Mouse (Mus musculus) fat pad, adult 2 months (tissue): Measurements from ENCODE around the gene Clec1a.
"Not testable (repeated sequence)": the region's sequence is repeated elsewhere in the genome, so short reads cannot be mapped to it uniquely, and the experiment has no call there.

Experiments
- DNase-seq: peaks from one replicate; pipeline ENCODE4 v3.0.0-alpha.2; 2011; ENCODE audit warnings: low read depth, low spot score; ENCODE audit errors: extremely low read depth

Clec1a gene

DNA sequence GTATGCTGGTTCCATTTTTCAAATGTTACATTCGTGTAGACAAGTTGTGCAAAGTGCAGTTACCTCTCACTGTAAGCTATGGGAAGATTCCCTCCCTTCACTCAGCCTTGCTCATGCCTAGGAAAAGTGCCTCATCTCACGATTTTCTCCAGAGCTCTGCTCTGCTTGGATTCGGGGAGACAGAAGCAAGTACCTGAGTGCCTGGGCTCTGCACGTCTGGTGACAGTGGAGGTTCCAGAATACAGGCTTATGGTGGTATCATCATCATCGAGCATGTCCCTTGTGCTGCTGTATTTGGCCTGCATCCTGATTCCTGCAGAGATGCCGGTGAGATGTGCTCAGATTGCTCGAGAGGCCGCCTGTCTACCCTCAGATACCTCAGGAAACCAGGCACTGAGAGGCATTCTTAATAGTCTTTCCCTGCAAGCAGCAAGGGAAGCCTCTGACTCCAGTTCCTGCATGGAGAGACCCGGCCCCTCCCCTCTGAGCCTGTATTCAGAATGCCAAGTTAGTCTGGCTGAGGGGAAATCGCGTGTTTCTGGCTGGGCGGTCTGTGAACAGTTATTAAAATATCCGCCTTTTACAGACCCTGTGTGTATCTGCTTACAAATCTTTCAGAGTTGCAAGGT, at the start of gene Clec1a:
TSS of gene Clec1a (minus strand) at position 590 of the 629 bp plus-strand sequence.
- DNase-seq, result no peak

DNA sequence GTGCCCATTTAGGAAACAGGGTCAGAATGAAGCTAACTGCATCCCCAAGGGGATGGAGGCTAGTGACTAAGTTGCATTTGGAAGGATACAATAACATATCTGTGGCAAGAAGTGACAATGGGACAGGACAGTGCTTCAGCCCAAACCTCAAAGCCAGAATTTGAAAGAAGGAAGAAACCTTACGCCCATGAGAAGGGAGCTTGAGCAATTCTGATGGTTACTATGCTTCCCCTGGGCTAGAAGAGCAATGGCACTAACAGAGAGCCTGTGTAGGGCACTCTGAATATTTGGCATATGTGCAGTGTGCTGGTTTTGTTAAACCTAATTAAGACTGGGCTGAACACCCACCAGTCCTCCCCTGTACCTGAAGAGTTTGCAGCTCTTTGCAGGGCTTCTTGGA, 47.7 kb upstream of the Clec1a start:
- DNase-seq, result not testable (repeated sequence)

DNA sequence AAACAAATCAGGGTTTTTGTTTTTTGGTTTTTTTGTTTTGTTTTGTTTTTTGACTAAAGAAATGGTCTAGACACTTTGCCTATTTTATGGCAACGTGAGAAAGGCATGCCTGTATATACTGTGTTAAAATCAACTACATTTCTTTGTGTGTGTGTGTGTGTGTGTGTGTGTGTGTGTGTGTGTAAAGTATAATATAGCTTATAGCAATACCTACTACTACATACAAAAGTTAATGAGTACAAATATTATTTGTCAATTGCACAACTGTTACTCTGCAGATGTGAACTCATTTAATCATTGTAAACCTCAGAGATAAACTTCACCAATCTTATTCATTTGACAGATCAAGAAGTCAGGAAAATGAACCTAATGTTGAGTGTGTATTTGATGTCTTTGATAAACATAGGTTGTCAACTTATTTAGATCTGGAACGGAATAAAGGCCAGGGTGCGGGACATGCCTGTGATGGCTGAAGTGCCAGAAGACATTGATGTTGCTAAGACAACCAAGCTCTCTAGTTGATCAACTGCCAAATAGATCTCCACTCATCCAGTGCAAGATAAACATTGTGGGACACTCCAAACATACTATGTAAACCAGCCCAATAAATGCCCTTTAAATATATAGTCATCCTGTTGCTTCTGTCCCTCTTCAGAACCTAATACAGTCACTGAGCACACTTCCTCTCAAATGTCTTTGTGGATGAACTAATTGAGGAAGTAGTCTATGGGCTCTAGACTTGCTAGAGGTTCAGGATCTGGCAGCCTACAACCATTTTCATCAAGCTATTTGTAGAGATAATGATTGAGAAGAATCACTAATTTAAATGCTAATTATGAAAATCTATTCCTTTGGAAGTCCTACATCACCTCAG, 45.8 kb upstream of the Clec1a start:
- no peak for DNase-seq

DNA sequence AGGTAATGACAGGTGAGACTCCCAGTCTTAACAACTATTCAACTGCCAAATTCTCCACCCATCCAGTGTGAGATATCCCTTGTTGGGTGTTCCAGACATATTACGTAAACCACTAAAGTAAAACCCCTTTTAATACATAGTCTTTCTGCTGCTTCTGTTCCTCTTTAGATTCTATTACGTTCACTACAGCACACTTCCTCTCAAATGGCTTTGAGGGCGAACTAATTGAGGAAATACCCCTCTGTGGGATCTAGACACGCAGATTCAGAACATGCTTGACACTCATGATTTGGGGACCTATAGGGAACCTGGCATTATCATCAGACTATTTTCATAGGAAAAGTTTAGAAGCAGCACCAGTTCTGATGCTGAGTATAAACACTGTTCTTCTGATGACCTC, 43.1 kb upstream of the Clec1a start:
- no peak for DNase-seq

DNA sequence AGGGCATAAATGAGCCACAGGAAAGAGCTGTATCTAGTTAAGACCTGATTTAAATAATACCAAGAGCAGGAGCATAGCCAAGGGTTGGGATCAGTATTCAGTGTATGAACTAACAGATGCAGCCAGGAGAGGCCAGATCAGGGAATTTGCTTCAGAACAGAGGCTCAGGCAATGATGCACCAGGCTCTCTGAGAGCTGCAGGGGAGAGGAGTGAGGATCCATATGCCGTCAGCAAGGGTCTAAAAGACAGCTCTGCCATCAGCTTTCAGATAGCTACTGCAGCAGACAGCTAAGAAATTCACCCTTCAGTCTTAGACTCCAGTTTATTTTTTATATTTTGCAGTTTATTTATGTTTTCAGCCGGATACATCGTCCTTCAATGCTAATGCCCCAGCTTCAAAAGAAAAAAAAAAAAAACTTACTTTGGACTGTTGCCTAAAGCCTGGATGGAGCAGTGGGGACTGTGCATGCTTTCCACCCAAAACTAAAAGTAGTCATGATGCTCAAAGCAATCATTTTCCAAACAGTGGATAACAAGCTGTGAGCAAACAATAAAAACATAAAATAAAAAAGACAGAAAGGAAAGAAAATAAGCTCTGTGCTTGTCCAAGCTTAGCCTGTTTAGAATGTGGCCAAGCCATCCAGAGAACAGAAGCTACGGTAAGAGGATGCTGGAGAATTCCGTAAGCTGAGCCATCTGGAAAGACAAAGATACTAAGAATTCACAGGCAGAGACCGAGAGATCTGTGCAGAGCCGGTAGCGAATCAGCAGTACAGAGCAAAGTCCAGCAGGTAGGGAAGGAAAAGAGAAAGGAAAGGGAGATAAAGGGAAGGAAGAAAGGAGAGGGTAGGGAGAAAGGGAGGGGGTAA, 28.5 kb upstream of the Clec1a start:
- DNase-seq, result no peak

DNA sequence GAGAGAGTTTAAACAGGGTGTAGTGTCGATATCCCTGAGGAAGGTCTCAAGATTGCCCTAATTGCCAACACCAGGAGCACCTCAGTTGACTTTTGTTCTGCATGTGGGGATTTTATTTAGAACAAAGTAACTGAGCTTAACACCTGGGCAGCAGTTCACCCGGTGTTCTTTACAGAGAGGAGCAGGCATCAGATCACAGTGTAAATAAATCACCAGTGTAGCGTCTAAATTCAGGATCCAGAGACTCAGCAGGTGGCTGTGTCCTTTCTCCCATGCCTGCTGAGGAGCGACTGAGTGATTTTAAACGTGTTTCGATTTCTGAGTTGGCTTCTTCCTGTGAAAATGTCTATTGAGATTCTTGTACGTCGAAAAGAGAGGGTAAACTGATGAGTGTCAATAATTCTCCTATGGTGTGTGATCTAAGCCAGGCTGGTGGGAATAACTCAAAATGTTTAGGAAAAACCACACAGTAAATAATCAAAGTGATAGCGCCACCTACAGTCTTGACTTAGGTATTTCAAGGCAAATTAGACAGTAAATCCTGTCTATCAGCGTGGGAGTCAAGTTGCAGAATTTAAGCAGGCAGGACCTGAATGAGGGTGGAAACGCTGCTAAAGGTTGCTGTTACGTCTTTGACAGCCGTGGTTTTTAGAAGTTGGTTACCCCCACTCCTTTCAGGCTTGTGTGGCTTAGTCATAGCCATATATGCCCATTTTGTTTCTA, 24.8 kb upstream of the Clec1a start:
- no peak for DNase-seq

DNA sequence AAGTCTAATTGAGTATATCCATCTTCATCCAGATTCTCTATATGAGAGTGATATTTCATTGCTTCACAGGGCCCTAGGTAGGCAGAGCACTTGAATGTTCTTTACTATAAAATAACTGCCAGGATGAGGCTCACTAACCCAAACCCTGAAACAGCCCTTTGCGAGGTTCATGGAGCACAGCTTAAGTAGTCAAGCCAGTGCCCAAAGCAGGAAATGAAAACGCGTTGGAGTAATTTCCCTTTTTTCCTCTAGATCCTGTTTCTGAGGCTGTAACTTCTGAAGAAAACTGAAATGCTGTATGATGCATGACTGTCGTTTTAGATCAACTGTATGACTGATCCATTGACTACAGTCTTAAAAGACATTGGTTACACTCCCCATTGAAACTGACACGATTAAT, 20.8 kb upstream of the Clec1a start:
- DNase-seq, result no peak

DNA sequence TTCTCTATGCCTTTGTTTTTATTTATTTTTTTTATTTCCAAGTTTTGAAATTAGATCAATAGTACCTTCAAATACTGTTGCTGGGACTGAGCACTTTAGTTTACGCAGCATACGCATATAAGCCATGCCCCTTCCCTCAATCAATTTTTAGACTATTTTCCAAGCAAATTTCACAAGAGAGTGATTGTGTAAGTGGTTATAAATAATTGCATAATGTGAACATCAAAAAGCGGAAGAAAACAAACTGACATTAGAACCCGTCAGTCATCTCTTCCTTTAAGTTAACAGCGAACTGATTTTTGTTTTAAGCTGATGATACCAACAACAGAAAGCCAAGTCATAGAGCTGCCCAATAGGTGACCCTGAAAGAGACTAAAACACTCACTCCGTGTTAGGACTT, 19.6 kb upstream of the Clec1a start:
- DNase-seq, result no peak

DNA sequence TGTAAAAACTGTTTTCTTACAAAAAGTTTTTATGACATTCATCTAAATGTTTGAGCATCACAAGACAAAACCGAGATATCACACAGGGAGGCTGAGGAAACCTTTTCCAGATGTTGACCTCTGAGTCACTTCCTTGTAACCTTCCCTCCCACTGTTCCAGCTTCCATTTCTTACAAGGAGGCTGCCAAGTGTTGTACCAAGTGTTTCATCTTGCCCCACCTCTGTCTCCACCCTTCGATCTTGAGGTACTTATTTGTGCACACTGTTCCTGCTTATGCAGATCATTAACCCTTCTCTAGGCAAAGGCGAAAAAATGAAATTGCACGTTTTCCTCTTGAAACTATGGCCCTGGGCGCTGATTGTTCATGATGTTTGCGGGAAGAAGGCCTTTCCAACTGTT, 2.1 kb downstream of the Clec1a start:
- DNase-seq, result no peak

DNA sequence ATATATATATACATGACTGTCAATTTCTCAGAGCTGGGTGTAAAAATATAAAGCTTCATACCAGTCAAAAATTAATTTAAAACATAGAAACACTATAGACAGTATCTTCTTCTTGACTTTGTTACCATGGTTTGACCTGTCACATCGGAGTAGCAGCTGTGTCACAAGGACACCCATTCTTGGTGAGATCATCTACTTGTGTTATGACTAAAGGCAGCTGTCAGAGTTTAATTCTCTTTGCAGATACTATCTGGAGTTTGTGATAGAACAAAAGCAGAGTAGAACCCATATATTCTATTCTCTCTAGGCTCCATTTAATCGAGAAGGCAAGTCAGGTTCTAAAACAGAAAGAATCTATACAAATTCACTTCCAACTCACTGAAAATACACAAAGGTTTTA, 13.8 kb downstream of the Clec1a start:
- DNase-seq, result no peak

DNA sequence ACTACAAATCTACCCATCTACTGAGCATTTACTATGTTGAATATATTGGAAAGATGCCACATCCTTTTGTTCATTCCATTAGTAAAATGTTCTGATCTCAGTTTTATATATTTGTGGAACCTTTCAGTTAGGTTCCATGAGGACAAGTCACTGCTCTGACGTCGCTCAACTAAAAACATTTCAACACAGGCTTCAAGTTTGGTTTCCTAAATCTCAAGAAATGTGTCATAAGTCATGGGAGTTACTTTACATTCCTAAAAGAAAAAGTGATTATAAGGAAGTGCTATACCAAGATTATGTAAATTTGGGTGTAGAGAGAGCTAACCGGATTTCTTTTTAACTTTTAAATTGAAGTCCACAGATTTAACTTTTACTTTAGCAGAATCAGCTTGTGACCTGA, 15.8 kb downstream of the Clec1a start:
- no peak for DNase-seq

DNA sequence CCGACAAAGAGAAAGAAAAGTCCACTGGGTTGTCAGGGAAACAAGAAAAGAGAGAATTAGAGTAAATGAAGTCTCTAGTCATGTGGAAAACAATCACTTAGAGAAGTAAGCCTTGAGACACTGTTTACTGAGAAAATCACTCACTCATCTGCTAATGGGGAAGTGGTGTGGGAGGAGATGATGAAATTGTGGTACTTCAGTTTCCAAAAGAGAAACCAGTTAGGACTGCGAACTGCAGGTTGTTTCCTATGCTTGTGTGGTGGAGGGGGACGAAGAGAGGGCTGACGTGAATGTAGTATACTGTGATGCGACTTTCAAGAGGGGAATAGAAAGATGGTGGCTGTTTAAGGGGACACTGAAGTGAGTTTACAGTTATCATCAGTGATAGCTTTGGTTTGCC, 17.6 kb downstream of the Clec1a start:
- DNase-seq, result no peak

DNA sequence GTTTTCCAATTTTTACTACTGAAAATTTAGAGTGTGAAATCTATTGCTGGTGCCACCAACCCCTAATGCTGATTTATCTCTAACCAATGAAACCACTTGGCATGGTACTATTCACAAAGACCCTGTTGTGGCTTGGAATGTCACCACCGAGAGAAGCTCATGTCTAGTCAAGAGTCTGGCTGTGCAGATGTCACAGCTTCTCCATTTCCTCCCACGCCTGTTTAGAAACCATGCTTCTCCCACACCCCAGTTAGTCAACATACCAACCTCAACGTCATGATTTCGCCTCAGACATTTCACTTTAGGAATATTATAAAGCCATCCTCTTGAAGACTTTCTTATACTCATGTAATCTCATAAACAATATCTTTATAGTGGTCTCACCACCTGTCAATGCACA, 24.5 kb downstream of the Clec1a start:
- DNase-seq, result no peak

DNA sequence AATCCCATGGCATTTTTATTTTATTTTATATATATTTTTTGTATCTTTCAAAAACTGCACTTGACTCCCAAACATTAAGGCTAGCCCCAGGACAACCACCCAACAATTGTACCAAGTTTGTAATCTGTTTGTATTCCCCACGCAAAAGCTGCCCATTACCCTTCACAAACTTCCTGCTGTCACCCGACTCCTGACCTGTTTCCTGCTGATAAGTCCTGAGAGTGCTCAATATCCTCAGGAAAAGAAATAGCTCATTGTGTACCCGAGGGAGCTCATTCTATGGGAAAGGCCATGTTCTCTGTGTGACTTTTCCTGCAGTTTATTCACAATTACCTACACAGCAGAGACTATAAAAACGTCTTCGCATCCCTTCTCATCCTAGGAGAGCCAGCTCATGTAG, 26.0 kb downstream of the Clec1a start:
- no peak for DNase-seq

DNA sequence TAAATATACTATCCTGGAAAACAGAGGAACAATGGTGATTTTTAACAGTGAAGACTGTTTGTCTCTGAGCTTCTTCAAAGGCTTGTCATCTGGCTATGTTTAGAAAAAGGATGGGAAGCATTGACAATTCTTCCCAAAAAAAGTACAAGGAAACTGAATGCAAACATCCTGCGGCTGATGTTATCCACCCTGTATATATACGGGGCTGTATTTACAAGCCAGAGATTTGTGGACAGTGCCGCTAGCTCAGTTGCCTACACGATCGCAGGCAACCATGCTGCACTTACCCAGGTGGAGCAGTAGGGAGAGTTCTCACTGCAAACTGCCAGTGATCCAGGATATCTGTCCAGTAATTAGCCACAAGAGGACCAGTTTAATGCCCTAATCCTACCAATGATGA, 26.6 kb downstream of the Clec1a start:
- no peak for DNase-seq

DNA sequence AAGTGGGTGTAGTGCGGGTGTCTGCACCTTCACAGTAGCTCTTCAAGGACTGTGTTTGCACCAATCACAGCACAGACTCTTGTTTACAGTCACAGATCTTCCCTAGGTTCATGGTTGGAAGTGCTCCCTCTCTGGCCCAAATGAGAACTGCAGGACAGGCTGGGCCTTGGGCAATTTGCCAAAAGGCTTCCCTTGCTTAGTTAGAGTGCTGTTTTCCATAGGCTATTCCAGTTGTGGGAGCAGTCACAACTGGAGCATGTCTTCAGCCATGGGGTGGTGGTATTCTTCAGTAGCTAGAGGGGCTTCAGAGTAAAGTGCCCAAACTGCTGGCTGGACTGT, 28.1 kb downstream of the Clec1a start:
- no peak for DNase-seq

DNA sequence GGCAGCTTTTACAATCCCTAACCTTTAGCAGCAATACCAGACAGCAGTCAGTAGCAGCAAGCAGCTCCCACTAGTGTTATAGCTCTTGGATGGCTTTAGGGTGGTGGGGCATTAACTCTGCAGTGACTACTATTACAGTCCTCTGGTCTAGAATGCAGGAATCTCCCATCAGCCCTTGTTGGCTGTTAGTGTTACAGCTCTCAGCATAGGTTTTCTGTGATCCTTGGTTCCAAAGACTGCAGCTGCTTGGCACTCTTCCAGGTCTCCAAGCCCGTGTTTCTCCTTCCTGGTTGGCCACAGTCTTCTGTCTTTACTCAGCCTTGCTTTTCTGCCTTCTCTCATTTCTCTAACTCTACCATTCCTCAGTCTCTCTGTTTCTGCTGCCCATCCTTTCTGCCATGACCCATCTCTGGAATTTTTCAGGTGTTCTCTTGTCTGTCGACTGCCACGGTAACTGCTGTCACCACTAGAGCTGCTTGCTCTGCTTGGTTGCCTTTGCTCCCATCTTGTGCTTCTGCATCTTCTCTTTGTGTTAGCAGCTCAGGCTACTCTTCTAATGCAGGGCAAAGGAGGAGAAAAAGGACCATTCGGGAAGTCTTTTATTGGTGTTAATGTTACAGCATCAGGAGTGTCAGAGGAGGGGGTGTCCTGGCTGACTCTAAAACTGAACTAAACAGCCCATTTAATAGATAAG, 28.6 kb downstream of the Clec1a start:
- no peak for DNase-seq

DNA sequence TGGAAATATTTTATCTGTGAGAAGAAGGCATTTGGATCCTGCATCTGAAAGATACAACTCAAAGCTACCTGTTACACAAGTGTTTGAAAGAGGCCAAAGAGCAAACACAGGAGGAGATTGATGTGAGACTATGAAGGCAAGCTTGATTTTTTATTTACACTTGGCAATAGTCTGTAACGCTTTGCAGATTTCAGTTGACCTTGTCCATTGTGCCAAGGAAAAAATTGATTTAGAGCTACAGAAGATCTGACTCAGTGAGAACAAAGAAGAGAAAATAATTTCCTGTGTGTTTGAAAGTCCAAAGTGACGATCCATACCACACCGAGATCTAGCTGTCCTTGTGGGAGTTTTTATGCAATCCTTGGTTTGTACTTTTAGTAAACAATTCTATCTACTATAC, 29.5 kb downstream of the Clec1a start:
- DNase-seq, result no peak

DNA sequence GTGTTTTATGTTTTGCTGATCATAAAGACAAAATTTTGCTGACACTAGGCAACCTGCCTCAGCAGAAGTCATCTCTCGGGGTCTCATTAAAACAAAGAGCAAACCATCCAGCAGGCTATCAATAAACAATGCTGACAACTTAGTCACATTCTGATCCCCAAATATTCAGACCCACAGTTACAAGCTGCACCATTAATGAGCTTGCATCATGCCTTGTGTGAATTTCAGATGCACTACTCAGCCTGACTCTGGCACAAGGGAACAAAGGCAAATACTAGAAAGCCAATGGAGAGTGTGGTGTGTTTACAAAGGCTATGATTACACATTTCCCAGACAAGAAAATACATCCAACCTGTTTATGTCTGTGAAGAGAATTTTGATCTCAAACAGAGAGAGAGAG, 37.6 kb downstream of the Clec1a start:
- DNase-seq, result no peak

DNA sequence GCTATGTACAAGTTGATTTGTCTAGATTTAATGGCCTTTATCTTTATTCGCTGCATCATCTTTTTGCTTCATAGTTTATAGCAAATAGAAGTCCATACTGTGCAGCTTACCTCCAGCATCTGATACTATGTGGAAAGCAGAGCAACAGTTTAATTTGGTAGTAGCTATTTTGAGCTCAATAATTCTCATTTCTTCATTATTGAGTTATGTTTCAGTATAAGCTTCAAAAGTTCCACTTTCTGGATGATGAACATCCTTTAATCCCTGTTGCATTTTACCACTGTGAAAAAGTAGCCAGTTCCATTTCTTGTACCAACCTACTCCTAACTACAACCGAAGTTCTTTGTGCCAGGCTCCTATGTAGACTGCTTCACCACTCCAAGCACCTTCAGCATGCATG, 43.2 kb downstream of the Clec1a start, which contains the start of gene Clec9a:
TSS of gene Clec9a (plus strand) at position 301 of the 400 bp plus-strand sequence.
- no peak for DNase-seq
